Mouse (Mus musculus) lung, adult 2 months (tissue): ENCODE measurements around the gene Col6a5.

ENCODE experiments used
- CTCF ChIP-seq: fragments of 200-500 bp; IDR thresholded peaks from 2 replicates; pipeline ENCODE4 v1.5.1; 2011; ENCODE audit warnings: mild to moderate bottlenecking, low read length, control low read depth; ENCODE audit not compliant: insufficient read depth
- POLR2A ChIP-seq: fragments of 200-500 bp; IDR thresholded peaks from 2 replicates; pipeline ENCODE4 v1.6.1; 2011; ENCODE audit warnings: low read depth, mild to moderate bottlenecking, control low read depth, low read length, borderline replicate concordance; ENCODE audit errors: extremely low read depth

DNA sequence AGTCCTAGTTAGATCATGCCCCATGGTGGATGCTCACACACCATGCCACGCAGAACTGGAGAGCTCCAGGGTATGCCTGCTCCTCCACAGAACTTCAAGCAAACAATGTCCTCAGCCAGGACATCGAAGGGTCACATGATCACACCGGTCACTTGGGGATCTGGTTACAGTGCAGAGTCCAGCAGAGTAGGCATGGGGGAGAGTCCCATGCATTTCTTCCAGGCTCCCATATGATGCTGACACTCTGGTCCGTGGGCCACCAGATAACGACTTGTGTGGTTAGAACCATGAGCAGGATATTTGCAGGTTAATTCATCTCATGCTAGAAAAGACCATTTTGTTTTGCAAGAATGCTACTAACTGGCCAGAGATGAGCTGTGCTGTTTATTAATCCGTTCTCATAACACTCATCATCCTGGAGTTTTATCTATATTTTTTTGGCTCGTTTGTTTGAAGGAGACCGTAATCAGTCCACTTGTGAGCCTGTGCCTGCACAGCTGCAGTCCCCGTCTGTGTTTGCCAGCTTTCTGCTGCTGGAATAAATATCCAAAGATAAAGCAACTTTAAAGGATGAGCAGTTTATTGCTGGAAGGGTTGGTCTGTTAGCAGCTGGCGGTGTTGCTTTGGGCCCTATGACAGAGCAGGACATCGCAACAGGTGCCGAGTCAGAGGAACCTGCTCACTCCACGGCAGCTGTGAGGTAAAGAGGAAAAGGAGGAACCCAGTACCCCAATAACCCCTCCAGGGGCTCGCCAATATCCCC lies 108.2 kb downstream of the Col6a5 start:
- TF ChIP-seq POLR2A = no peak
- no peak for TF ChIP-seq CTCF
